Mouse (Mus musculus): Measurements from ENCODE around the gene Vmn1r19. TPM values are rescaled to one million over a fixed set of nuclear protein-coding genes. Genes with fewer than 3 reads are reported as not detected.
"Not testable (repeated sequence)": the region's sequence is repeated elsewhere in the genome, so short reads cannot be mapped to it uniquely, and the experiment has no call there.

Gene Vmn1r19
- total RNA-seq (2022) = not detected

GRCm38 (mm10) chr6:57403480-57403879 is at the start of gene Vmn1r19:
TSS of gene Vmn1r19 (plus strand) at chr6:57403780.
- not testable (repeated sequence) for DNase-seq (ENCODE audit: low spot score in 2 of 2)

- DNase-seq (ENCODE audit: low spot score in 2 of 2) = no peak
Measured at GRCm38 (mm10) chr6:57356864-57357263, 46.7 kb upstream of the Vmn1r19 start.

GRCm38 (mm10) chr6:57363627-57364026 is 40.0 kb upstream of the Vmn1r19 start, which contains the start of gene Vmn1r17:
TSS of gene Vmn1r17 (minus strand) at chr6:57363727.
- no peak for DNase-seq (ENCODE audit: low spot score in 2 of 2)

GRCm38 (mm10) chr6:57365866-57366265 is 37.7 kb upstream of the Vmn1r19 start:
- not testable (repeated sequence) for DNase-seq (ENCODE audit: low spot score in 2 of 2)

- DNase-seq (ENCODE audit: low spot score in 2 of 2) = no peak
Measured at GRCm38 (mm10) chr6:57367496-57367895, 36.1 kb upstream of the Vmn1r19 start.

- DNase-seq (ENCODE audit: low spot score in 2 of 2) = no peak
Measured at GRCm38 (mm10) chr6:57395683-57396082, 7.9 kb upstream of the Vmn1r19 start, which contains the start of gene Vmn1r18. TSS of gene Vmn1r18 (minus strand) at chr6:57395783.

GRCm38 (mm10) chr6:57428630-57429029 is 25.1 kb downstream of the Vmn1r19 start, which contains the start of gene Vmn1r20:
TSS of gene Vmn1r20 (plus strand) at chr6:57428930.
- DNase-seq (ENCODE audit: low spot score in 2 of 2) = no peak

DNA sequence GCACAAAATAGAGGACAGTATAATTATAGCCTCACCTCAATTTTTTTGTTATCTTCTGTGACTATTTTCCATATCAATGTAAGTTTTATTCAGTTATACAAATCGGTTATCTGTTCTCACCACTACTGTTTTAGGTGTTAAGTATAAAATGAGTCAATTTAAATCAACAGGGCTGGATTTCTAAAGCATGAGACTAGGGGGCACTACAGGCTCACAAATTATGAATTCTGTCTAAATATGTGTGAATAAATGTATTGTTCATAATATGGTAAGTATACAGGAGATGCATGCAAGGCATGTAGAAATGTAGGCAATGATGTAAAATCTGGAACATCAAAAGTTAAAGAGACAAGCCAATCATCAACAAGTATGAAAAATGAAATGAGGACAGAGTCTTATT is 27.6 kb downstream of the Vmn1r19 start:
- DNase-seq (ENCODE audit: low spot score in 2 of 2) = no peak

Other genes with a start within 250 kb of the Vmn1r19 start
- not detected for gene Vmn1r12, start 246.9 kb upstream of the Vmn1r19 start, total RNA-seq (2022)
- gene Vmn1r13, start 200.5 kb upstream of the Vmn1r19 start, total RNA-seq (2022) = not detected
- not detected for gene Vmn1r14, start 172.1 kb upstream of the Vmn1r19 start, total RNA-seq (2022)
- not detected for gene Vmn1r15, start 145.8 kb upstream of the Vmn1r19 start, total RNA-seq (2022)
- not detected for gene Vmn1r16, start 74.3 kb upstream of the Vmn1r19 start, total RNA-seq (2022)
- gene Vmn1r17, start 40.1 kb upstream of the Vmn1r19 start, total RNA-seq (2022) = not detected
- gene Vmn1r18, start 8.0 kb upstream of the Vmn1r19 start, total RNA-seq (2022) = under 1 TPM in 3 of 4 experiments, not detected in 1; 0.02 to 0.05 (median 0.04) TPM
- not detected for gene Vmn1r20, start 25.1 kb downstream of the Vmn1r19 start, total RNA-seq (2022)
- gene Ppm1k, start 131.7 kb downstream of the Vmn1r19 start, total RNA-seq (2022) = 100 to 1,000 TPM in 1 of 4 experiments, 10 to 100 TPM in 3; 84.3 to 108 (median 91.8) TPM
- gene Herc6, start 177.2 kb downstream of the Vmn1r19 start, total RNA-seq (2022) = 10 to 100 TPM; 12.5 to 17.2 (median 14.6) TPM

Data from left cerebral cortex, adult 8-10 months (tissue).